Mouse (Mus musculus): Measurements from ENCODE around the gene Hoxc9. TPM values are rescaled to one million over a fixed set of nuclear protein-coding genes. Genes with fewer than 3 reads are reported as not detected.

Hoxc9 gene
- polyA plus RNA-seq, 1 experiment from 2014 or later, result not detected

DNA sequence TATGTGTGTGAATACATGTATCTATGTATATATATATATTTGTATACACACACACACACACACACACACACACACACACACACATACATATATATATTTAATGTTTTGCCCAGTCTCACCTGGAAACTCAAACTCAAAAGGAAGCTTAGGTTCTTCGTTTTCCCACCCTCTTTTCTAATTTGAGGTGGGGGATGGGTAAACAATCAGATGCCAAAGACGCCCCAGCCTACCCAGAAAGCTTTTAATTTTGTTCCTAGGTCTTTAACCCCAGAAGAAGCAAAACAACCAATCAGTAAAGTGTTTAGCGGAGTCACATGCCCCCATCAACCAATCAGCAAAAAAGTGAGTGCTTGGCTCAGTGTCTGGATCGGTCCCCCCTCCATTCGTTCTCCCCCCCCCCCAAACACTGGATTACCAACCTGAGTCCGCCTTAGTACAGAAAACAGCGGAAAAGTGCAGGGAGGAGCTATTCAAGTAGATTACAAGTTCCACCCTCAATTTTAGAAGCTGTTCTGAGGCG is 44.7 kb downstream of the Hoxc9 start:
- Histone ChIP-seq H3K9ac (replicated peaks; ENCODE audit: low read length) (no peak overlapping the region), H3K27ac (replicated peaks; ENCODE audit: low read depth, low read length) (no peak overlapping the region), H3K4me1 (ENCODE audit: control insufficient read depth, insufficient read depth, low read length) (no peaks in the 10 kb centered on the region), H3K4me2 (ENCODE audit: low read depth, low read length) (no peak overlapping the region), H3K27me3 (ENCODE audit: control insufficient read depth, insufficient read depth, low read length) (peaks cover 94% of the 10 kb centered on the region), H3K36me3 (replicated peaks; ENCODE audit: control insufficient read depth, insufficient read depth, low read depth, low read length) (no peaks in the 10 kb centered on the region), H3K4me3 (ENCODE audit: low read depth, low read length) (no peak overlapping the region), H3K9me3 (replicated peaks; ENCODE audit: control insufficient read depth, low read length) (no peaks in the 10 kb centered on the region)
- ATAC-seq (replicated peaks; ENCODE audit: insufficient number of reproducible peaks, low FRiP score, low TSS enrichment, low read depth), result no peak
- 2% methylated on average over 8 of the region's 8 CpGs for WGBS
- DNase-seq (ENCODE audit: low spot score), result no peak

DNA sequence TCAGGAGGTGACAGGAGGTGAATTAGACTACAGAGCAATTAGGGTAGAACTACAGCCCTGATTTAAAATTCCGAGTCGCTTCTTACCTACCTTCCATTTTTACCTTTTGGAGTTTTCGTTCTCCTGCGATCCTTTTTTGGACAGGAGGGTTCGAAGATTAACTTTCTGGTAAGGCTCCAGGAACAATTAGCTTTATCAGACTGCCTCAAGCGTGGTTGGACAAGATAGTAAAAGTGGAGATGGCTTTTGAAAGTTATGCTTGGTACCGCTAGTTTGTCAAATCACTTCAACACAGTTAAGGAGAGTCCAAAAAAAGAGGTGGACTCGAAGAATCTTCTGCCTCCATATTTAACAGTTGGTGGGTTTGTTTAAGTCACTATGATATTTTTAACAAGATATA is 45.3 kb downstream of the Hoxc9 start:
- H3K27ac ChIP-seq (replicated peaks; ENCODE audit: low read depth, low read length), result no peak overlapping the region
- H3K27me3 ChIP-seq (ENCODE audit: control insufficient read depth, insufficient read depth, low read length), result peaks cover 95% of the 10 kb centered on the region
- H3K9ac ChIP-seq (replicated peaks; ENCODE audit: low read length), result no peak overlapping the region
- ATAC-seq (replicated peaks; ENCODE audit: insufficient number of reproducible peaks, low FRiP score, low TSS enrichment, low read depth), result no peak
- no peak overlapping the region for H3K4me3 ChIP-seq (ENCODE audit: low read depth, low read length)
- no peak overlapping the region for H3K4me2 ChIP-seq (ENCODE audit: low read depth, low read length)
- no peaks in the 10 kb centered on the region for H3K9me3 ChIP-seq (replicated peaks; ENCODE audit: control insufficient read depth, low read length)
- 8% methylated on average over 8 of the region's 8 CpGs for WGBS
- H3K4me1 ChIP-seq (ENCODE audit: control insufficient read depth, insufficient read depth, low read length), result no peaks in the 10 kb centered on the region
- H3K36me3 ChIP-seq (replicated peaks; ENCODE audit: control insufficient read depth, insufficient read depth, low read depth, low read length), result no peaks in the 10 kb centered on the region
- no peak for DNase-seq (ENCODE audit: low spot score)

- WGBS, result 2% methylated on average over 2 of the region's 2 CpGs
- Histone ChIP-seq H3K9ac (replicated peaks; ENCODE audit: low read length) (no peak overlapping the region), H3K36me3 (replicated peaks; ENCODE audit: control insufficient read depth, insufficient read depth, low read depth, low read length) (no peaks in the 10 kb centered on the region), H3K9me3 (replicated peaks; ENCODE audit: control insufficient read depth, low read length) (no peaks in the 10 kb centered on the region), H3K4me2 (ENCODE audit: low read depth, low read length) (no peak overlapping the region), H3K4me1 (ENCODE audit: control insufficient read depth, insufficient read depth, low read length) (no peaks in the 10 kb centered on the region), H3K4me3 (ENCODE audit: low read depth, low read length) (no peak overlapping the region), H3K27ac (replicated peaks; ENCODE audit: low read depth, low read length) (no peak overlapping the region), H3K27me3 (ENCODE audit: control insufficient read depth, insufficient read depth, low read length) (peaks cover 95% of the 10 kb centered on the region)
- DNase-seq (ENCODE audit: low spot score), result no peak
- no peak for ATAC-seq (replicated peaks; ENCODE audit: insufficient number of reproducible peaks, low FRiP score, low TSS enrichment, low read depth)
Observed at GRCm38 (mm10) chr15:103024131-103024530, 47.9 kb downstream of the Hoxc9 start.

DNA sequence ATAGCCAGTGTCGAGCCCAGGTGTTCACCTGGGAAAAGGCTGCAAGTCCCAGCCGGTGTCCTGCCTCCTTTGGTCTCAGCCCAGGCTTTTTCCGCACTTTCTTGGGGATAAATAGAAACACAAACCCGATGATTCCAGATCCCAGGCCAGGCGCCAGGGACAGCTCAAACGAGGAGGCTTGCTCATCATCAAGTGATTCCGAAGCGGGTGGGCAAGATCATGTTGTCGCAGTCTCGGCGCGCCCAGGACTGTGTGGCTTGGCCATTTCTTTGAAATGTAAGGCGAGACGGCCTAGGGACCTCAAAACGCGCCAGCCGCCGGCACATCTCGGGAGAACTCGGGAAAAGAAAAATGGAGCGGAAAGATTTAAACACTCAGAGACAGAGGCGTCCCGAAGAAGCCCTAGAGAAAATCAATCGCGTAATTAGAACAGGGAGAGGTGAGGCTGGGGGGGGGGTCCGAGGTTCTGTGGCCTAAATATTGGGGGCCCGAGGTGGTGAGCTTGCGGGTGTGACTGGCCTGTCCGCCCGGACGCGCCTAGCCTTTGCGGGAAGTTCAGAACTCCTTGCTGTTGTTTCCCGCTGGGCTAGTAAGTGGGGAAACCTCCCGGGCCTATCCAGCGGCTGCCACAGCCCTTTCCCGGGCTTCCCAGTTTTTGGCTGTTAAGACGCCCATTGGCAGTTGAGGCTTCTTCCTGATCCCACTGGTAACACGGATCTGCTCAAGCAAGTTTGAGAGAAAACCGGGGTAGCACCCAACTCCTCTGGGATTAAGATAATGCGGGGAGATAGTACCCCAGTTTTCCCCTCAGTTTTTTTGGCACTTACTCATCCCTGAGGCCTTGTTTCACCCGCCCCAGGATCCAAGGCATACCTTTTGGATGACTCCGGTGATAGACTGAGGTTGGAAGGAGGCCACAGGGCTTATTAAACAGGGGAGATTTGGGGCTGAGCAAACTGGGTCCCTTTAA is 51.3 kb downstream of the Hoxc9 start:
- H3K27ac ChIP-seq (replicated peaks; ENCODE audit: low read depth, low read length), result no peak overlapping the region
- H3K9ac ChIP-seq (replicated peaks; ENCODE audit: low read length), result no peak overlapping the region

GRCm38 (mm10) chr15:103028916-103029512 is 52.8 kb downstream of the Hoxc9 start:
- Histone ChIP-seq H3K9ac (replicated peaks; ENCODE audit: low read length) (no peak overlapping the region), H3K9me3 (replicated peaks; ENCODE audit: control insufficient read depth, low read length) (no peaks in the 10 kb centered on the region), H3K27me3 (ENCODE audit: control insufficient read depth, insufficient read depth, low read length) (peaks cover 93% of the 10 kb centered on the region), H3K4me3 (ENCODE audit: low read depth, low read length) (no peak overlapping the region), H3K36me3 (replicated peaks; ENCODE audit: control insufficient read depth, insufficient read depth, low read depth, low read length) (no peaks in the 10 kb centered on the region), H3K4me1 (ENCODE audit: control insufficient read depth, insufficient read depth, low read length) (no peaks in the 10 kb centered on the region), H3K27ac (replicated peaks; ENCODE audit: low read depth, low read length) (no peak overlapping the region), H3K4me2 (ENCODE audit: low read depth, low read length) (no peak overlapping the region)
- ATAC-seq (replicated peaks; ENCODE audit: insufficient number of reproducible peaks, low FRiP score, low TSS enrichment, low read depth) (no peak), DNase-seq (ENCODE audit: low spot score) (no peak)
- 7% methylated on average over 9 of the region's 9 CpGs for WGBS

More for the DNA sequence above, 51.3 kb downstream of the Hoxc9 start:
- Histone ChIP-seq H3K36me3 (replicated peaks; ENCODE audit: control insufficient read depth, insufficient read depth, low read depth, low read length) (no peaks in the 10 kb centered on the region), H3K4me2 (ENCODE audit: low read depth, low read length) (no peak overlapping the region), H3K9me3 (replicated peaks; ENCODE audit: control insufficient read depth, low read length) (no peaks in the 10 kb centered on the region), H3K27me3 (ENCODE audit: control insufficient read depth, insufficient read depth, low read length) (peaks cover 93% of the 10 kb centered on the region), H3K4me3 (ENCODE audit: low read depth, low read length) (no peak overlapping the region), H3K4me1 (ENCODE audit: control insufficient read depth, insufficient read depth, low read length) (no peaks in the 10 kb centered on the region)
- no peak for DNase-seq (ENCODE audit: low spot score)
- WGBS, result under 1% methylated on average over 43 of the region's 43 CpGs
- no peak for ATAC-seq (replicated peaks; ENCODE audit: insufficient number of reproducible peaks, low FRiP score, low TSS enrichment, low read depth)

DNA sequence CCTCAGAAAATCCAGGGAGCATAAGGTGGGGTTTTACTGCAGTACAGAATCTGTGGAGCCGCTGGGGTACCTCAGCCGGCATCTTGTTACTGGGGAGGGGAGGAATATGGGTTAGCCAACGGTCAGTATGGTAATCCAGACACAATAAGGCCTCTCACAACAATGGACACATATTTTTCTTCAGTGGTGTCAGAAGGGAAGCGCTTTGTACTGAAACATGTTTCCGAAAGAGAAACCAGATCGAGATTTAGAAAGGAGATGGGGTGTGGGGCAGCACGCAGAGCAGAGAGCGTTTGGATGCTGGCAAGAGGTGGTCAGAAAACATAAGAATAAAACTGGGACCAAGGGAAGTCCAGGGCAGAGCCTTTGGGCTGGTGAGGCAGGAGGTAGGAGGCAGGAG is 53.9 kb downstream of the Hoxc9 start:
- H3K4me2 ChIP-seq (ENCODE audit: low read depth, low read length), result no peak overlapping the region
- ATAC-seq (replicated peaks; ENCODE audit: insufficient number of reproducible peaks, low FRiP score, low TSS enrichment, low read depth) (no peak), DNase-seq (ENCODE audit: low spot score) (no peak)
- H3K27me3 ChIP-seq (ENCODE audit: control insufficient read depth, insufficient read depth, low read length), result peaks cover 93% of the 10 kb centered on the region
- no peak overlapping the region for H3K4me3 ChIP-seq (ENCODE audit: low read depth, low read length)
- H3K36me3 ChIP-seq (replicated peaks; ENCODE audit: control insufficient read depth, insufficient read depth, low read depth, low read length), result no peaks in the 10 kb centered on the region
- no peak overlapping the region for H3K27ac ChIP-seq (replicated peaks; ENCODE audit: low read depth, low read length)
- no peaks in the 10 kb centered on the region for H3K9me3 ChIP-seq (replicated peaks; ENCODE audit: control insufficient read depth, low read length)
- no peak overlapping the region for H3K9ac ChIP-seq (replicated peaks; ENCODE audit: low read length)
- H3K4me1 ChIP-seq (ENCODE audit: control insufficient read depth, insufficient read depth, low read length), result no peaks in the 10 kb centered on the region
- 2% methylated on average over 8 of the region's 8 CpGs for WGBS

DNA sequence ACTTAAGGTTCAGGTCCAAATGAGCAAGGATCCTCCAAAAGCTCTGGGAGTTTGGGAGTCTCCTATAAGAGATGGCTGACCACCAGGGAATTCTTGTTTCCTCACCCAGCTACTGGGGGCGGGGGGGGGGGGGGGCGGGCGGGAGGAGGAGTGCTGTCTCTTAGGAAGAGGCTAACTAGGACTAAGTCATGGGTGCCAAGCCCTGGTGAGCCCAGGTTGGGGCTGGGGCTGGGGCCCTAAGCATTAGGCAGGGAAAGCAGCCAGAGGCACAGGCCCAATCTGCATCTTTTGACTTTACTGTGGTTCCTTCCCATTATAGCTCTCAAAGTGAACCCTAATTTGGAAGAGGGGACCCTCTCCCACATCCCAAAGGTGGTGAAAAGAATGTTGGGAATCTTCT is 55.9 kb downstream of the Hoxc9 start:
- WGBS, result no CpG with 5 or more reads among the region's 3 CpGs
- Histone ChIP-seq H3K36me3 (replicated peaks; ENCODE audit: control insufficient read depth, insufficient read depth, low read depth, low read length) (no peaks in the 10 kb centered on the region), H3K4me3 (ENCODE audit: low read depth, low read length) (no peak overlapping the region), H3K4me2 (ENCODE audit: low read depth, low read length) (no peak overlapping the region), H3K9ac (replicated peaks; ENCODE audit: low read length) (no peak overlapping the region), H3K27ac (replicated peaks; ENCODE audit: low read depth, low read length) (no peak overlapping the region), H3K9me3 (replicated peaks; ENCODE audit: control insufficient read depth, low read length) (no peaks in the 10 kb centered on the region), H3K4me1 (ENCODE audit: control insufficient read depth, insufficient read depth, low read length) (no peaks in the 10 kb centered on the region), H3K27me3 (ENCODE audit: control insufficient read depth, insufficient read depth, low read length) (peaks cover 92% of the 10 kb centered on the region)
- ATAC-seq (replicated peaks; ENCODE audit: insufficient number of reproducible peaks, low FRiP score, low TSS enrichment, low read depth) (no peak), DNase-seq (ENCODE audit: low spot score) (no peak)

All from embryonic facial prominence, embryonic 11.5 days (tissue).